Mouse (Mus musculus): ENCODE measurements around the gene Emc1. TPM values are rescaled to one million over a fixed set of nuclear protein-coding genes. Genes with fewer than 3 reads are reported as not detected.

Emc1 gene
- 43.2 and 45.6 TPM in 2 replicates for polyA plus RNA-seq (2015; fragmentation: Nextera tagmentation; extraction: Ambion mirVana)

DNA sequence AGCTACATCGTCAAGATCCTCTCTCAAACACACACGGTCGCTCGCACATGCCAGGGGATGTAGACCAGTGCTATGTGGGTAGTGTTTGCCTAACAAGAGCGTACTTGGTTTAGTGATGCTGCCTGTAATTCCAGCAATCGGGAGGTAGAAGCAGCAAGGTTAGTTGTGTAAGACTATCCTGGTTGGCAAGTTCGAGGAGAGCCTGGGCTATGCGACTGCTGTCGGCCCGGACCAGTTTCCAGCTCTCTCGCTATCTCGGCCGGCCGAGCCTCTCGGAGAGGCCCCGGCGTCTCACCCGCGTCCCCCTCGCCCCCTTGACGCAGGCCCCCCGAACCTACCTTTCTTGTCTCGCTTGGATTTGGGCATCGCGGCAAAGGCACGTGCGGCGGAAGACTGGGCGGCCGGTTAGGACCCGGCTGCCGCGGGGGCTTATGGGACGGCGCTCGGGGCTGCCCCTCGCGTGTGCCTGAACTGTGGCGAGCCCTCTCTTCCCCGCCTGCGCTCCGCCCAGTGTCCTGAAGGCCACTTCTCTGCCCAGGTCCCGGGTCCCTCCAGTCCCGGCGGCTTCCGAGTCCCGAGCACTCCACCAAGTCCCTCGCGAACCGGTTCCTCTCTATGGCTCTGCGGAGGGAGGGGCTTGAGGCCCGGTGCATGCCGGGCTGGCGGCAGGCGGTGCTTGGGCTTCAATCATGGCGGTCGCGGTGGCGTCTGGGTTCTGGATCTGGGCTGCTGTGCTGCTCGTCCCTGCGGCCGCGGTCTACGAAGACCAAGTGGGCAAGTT lies at the start of gene Emc1, which contains the start of the genes Mrto4 and Ubr4:
Emc1 (plus strand) TSS at position 657 of the 781 bp plus-strand sequence.
Mrto4 (minus strand) TSS at position 646 of the 781 bp plus-strand sequence.
Ubr4 (plus strand) TSS at position 679 of the 781 bp plus-strand sequence.
- Histone ChIP-seq H3K36me3 (ENCODE audit: control insufficient read depth, insufficient read depth) (peaks cover 16% of the 10 kb centered on the region), H3K4me1 (replicated peaks; ENCODE audit: control insufficient read depth, insufficient read depth, low read length) (peaks cover 17% of the 10 kb centered on the region), H3K27me3 (replicated peaks; ENCODE audit: control insufficient read depth, insufficient read depth, low read length) (no peaks in the 10 kb centered on the region), H3K4me3 (replicated peaks; ENCODE audit: low read length) (peak within 1 kb of the TSS; percentile 91), H3K9ac (replicated peaks; ENCODE audit: low read depth, low read length) (peak within 1 kb of the TSS; percentile 90), H3K27ac (ENCODE audit: low read length) (peak within 1 kb of the TSS; percentile 96), H3K4me2 (ENCODE audit: low read length) (peak within 1 kb of the TSS; percentile 99), H3K9me3 (ENCODE audit: control insufficient read depth, low read length) (no peaks in the 10 kb centered on the region)
- under 1% methylated on average over 63 of the region's 64 CpGs for WGBS
- ATAC-seq = peak; percentile 97

DNA sequence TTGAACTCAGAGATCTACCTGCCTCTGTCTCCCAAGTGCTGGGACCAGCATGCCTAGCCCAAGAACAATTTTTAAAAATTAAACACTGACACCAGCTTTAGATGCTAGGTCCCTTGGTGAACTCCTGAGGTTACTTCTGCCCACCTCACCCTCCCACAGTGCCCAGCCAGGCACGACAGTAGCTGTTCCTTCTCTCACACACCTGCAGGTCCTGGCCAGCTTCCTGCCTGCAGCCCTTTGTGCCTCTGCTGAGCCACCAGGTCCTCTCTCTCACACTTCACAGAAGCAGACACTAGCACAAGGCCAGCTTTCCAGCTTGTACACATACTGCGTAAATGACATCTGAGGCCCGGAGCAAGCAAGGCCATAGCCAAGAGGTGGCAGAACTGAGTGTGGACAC lies 46.9 kb upstream of the Emc1 start:
- Histone ChIP-seq H3K36me3 (ENCODE audit: control insufficient read depth, insufficient read depth) (peaks cover 5% of the 10 kb centered on the region), H3K4me1 (replicated peaks; ENCODE audit: control insufficient read depth, insufficient read depth, low read length) (peaks cover 13% of the 10 kb centered on the region), H3K4me3 (replicated peaks; ENCODE audit: low read length) (no peak overlapping the region), H3K27ac (ENCODE audit: low read length) (no peak overlapping the region), H3K4me2 (ENCODE audit: low read length) (no peak overlapping the region), H3K9me3 (ENCODE audit: control insufficient read depth, low read length) (no peaks in the 10 kb centered on the region), H3K9ac (replicated peaks; ENCODE audit: low read depth, low read length) (no peak overlapping the region), H3K27me3 (replicated peaks; ENCODE audit: control insufficient read depth, insufficient read depth, low read length) (no peaks in the 10 kb centered on the region)
- ATAC-seq = no peak
- 94% methylated on average over 3 of the region's 3 CpGs for WGBS

DNA sequence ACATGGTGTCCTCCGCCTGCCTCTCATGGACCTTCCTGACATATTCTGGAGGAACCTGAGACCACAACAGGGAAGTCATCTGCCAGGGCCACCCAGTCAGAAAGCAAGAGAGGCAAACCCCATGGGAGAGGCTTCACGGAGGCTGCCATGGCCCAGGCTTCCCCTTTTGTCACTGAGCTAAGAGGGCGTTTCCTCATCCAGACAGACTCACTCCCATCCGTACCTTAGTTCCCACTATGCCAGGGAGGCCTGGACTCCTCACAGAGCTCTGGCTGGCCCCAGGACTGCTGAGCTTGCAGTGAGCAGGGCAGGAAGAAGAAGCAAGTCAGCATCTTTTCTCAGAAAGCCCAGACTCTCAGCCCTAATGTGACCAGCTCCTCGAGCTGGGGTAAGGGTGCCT lies 44.5 kb upstream of the Emc1 start:
- H3K27me3 ChIP-seq (replicated peaks; ENCODE audit: control insufficient read depth, insufficient read depth, low read length) = no peaks in the 10 kb centered on the region
- H3K9ac ChIP-seq (replicated peaks; ENCODE audit: low read depth, low read length) = 0 out of 2 replicates have a peak overlapping the region, but pooled peaks have one; percentile 13
- H3K4me1 ChIP-seq (replicated peaks; ENCODE audit: control insufficient read depth, insufficient read depth, low read length) = peaks cover 25% of the 10 kb centered on the region
- ATAC-seq = no peak
- H3K4me2 ChIP-seq (ENCODE audit: low read length) = no peak overlapping the region
- H3K27ac ChIP-seq (ENCODE audit: low read length) = no peak overlapping the region
- 87% methylated on average over 5 of the region's 5 CpGs for WGBS
- no peaks in the 10 kb centered on the region for H3K9me3 ChIP-seq (ENCODE audit: control insufficient read depth, low read length)
- peaks cover 3% of the 10 kb centered on the region; the same call in 1 of the 2 replicates for H3K36me3 ChIP-seq (ENCODE audit: control insufficient read depth, insufficient read depth)
- no peak overlapping the region for H3K4me3 ChIP-seq (replicated peaks; ENCODE audit: low read length)

DNA sequence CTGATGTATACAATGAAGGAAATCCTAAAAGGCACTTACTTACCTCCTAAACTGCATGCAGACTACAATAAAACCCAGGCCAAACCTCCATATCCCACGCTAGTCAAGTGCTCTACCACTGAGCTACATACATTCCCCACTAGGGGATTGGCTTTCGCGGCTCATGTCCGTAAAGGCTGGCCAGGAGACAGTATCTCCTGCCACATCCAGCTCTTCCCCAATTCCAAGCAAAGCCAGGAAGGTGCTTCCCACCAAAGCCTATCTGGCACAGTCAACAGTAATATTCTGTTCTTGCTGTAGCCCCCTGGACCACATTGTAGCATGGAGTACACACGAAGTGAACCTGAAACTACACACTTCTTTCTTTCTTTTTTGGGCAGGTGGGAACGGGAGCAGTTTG lies 42.7 kb upstream of the Emc1 start:
- peaks cover 25% of the 10 kb centered on the region for H3K4me1 ChIP-seq (replicated peaks; ENCODE audit: control insufficient read depth, insufficient read depth, low read length)
- peak overlapping the region; percentile 98 for H3K4me3 ChIP-seq (replicated peaks; ENCODE audit: low read length)
- H3K9me3 ChIP-seq (ENCODE audit: control insufficient read depth, low read length) = no peaks in the 10 kb centered on the region
- no peak overlapping the region for H3K27ac ChIP-seq (ENCODE audit: low read length)
- H3K36me3 ChIP-seq (ENCODE audit: control insufficient read depth, insufficient read depth) = peaks cover 3% of the 10 kb centered on the region; the same call in 1 of the 2 replicates
- ATAC-seq = no peak
- peak overlapping the region; percentile 94 for H3K4me2 ChIP-seq (ENCODE audit: low read length)
- no peaks in the 10 kb centered on the region for H3K27me3 ChIP-seq (replicated peaks; ENCODE audit: control insufficient read depth, insufficient read depth, low read length)
- no peak overlapping the region; the same call in 1 of the 2 replicates for H3K9ac ChIP-seq (replicated peaks; ENCODE audit: low read depth, low read length)
- 22% methylated on average over 6 of the region's 6 CpGs for WGBS

DNA sequence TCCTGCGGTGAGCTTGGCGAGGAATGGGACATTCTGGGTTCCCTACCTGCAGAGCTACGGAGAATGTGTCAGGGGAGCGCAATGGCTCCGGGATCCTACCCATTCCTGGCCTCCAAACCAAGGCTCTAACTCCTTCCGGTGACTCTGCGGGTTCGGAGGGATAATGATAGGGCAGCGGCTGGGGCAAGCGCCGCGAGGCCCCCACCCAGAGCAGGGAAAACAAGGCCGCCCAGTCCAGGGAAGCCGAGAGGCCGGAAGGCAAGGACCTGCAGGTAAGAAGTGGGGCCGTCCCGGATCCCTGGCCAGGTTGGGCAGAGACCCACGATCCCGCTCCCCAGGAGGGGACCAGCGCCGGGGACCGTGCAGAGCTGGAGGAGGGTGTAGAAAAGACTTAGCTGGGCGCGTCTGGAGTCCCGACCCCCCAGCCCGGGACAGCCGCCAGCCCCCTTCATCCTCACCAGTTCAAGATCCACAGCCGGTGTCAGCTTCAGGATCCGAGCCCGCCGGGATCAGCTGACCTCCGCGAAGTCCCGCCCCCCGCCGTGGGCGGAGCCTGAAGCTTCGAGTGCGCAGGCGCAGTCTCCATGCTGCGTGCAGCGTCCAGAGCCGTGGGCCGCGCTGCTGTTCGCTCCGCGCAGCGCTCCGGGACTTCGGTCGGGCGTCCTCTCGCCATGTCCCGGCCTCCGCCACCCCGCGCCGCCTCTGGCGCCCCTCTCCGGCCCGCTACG lies 42.1 kb upstream of the Emc1 start, which contains the start of the genes Pqlc2 and Akr7a5:
Pqlc2 (minus strand) TSS at position 538 of the 728 bp plus-strand sequence.
Akr7a5 (plus strand) TSS at position 574 of the 728 bp plus-strand sequence.
- peaks cover 25% of the 10 kb centered on the region for H3K4me1 ChIP-seq (replicated peaks; ENCODE audit: control insufficient read depth, insufficient read depth, low read length)
- WGBS = under 1% methylated on average over 62 of the region's 63 CpGs
- H3K4me3 ChIP-seq (replicated peaks; ENCODE audit: low read length) = peak within 1 kb of the TSS; percentile 98
- no peaks in the 10 kb centered on the region for H3K27me3 ChIP-seq (replicated peaks; ENCODE audit: control insufficient read depth, insufficient read depth, low read length)
- peak; percentile 92 for ATAC-seq
- peak within 1 kb of the TSS; percentile 56 for H3K27ac ChIP-seq (ENCODE audit: low read length)
- no peaks in the 10 kb centered on the region for H3K36me3 ChIP-seq (ENCODE audit: control insufficient read depth, insufficient read depth)
- H3K4me2 ChIP-seq (ENCODE audit: low read length) = peak within 1 kb of the TSS; percentile 94
- H3K9me3 ChIP-seq (ENCODE audit: control insufficient read depth, low read length) = no peaks in the 10 kb centered on the region
- H3K9ac ChIP-seq (replicated peaks; ENCODE audit: low read depth, low read length) = peak within 1 kb of the TSS; percentile 94

DNA sequence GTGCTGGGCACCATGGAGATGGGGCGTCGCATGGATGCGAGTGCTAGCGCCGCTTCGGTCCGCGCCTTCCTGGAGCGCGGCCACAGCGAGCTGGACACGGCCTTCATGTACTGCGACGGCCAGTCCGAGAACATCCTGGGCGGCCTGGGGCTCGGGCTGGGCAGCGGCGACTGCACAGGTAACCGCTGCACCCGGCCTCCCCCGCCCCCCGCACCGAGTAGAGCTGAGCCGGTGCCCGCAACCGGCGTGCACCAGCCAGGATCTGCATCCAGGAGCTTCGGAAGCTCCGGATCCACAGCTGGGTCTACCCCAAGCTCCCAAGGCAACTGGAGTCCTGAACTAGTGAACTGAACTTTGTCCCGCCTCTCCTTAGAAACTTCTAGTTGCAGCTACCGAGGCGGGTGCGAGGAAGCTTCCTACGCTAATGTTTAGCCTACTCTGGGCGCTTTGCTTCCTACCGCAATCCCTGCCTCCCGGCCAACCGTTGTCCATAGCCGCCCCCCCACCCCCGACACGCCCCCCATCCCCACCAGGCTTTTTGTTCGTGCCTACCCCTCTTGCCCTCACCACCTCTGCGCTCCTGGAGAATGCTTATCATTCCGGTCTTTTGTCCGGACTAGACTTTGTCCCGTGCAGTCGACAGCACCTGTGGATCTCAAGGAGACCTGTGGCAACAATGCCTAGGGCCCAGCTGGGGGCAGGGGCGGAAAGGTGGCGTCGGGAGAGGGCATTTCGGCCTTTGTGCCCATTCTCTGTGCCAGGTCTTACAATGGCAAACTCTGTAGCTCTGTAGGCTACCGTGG lies 41.3 kb upstream of the Emc1 start:
- Histone ChIP-seq H3K9ac (replicated peaks; ENCODE audit: low read depth, low read length) (peak overlapping the region; percentile 94), H3K4me3 (replicated peaks; ENCODE audit: low read length) (peak overlapping the region; percentile 98), H3K4me2 (ENCODE audit: low read length) (peak overlapping the region; percentile 94), H3K9me3 (ENCODE audit: control insufficient read depth, low read length) (no peaks in the 10 kb centered on the region), H3K27ac (ENCODE audit: low read length) (peak overlapping the region; percentile 56; the same call in 1 of the 2 replicates), H3K36me3 (ENCODE audit: control insufficient read depth, insufficient read depth) (no peaks in the 10 kb centered on the region), H3K27me3 (replicated peaks; ENCODE audit: control insufficient read depth, insufficient read depth, low read length) (no peaks in the 10 kb centered on the region), H3K4me1 (replicated peaks; ENCODE audit: control insufficient read depth, insufficient read depth, low read length) (peaks cover 25% of the 10 kb centered on the region)
- ATAC-seq = peak; percentile 62
- under 1% methylated on average over 53 of the region's 53 CpGs for WGBS

DNA sequence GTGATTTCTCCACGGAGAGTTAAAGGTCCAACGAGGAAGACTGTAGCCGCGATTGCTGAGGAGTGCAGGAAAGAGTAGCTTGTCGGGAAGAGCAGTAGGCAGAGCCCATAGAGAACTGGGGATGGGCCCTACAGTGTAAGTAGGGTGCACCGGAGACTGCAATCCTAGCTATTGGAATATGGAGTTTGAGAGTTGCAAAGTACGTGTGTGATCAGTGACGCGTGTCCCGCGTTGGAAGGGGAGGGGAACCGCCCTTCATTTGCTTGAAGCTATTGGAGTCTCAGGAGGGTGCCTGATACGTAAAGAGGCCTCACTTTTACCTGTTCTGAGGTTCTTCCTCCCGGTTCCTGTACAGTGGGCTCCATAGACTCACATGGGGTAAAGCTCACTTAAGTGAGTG lies 40.7 kb upstream of the Emc1 start:
- no peaks in the 10 kb centered on the region for H3K9me3 ChIP-seq (ENCODE audit: control insufficient read depth, low read length)
- peak overlapping the region; percentile 94 for H3K4me2 ChIP-seq (ENCODE audit: low read length)
- peak overlapping the region; percentile 94 for H3K9ac ChIP-seq (replicated peaks; ENCODE audit: low read depth, low read length)
- H3K27me3 ChIP-seq (replicated peaks; ENCODE audit: control insufficient read depth, insufficient read depth, low read length) = no peaks in the 10 kb centered on the region
- peaks cover 25% of the 10 kb centered on the region for H3K4me1 ChIP-seq (replicated peaks; ENCODE audit: control insufficient read depth, insufficient read depth, low read length)
- H3K4me3 ChIP-seq (replicated peaks; ENCODE audit: low read length) = peak overlapping the region; percentile 98
- H3K36me3 ChIP-seq (ENCODE audit: control insufficient read depth, insufficient read depth) = 0 out of 2 replicates have a peak, but pooled peaks cover 2% of the 10 kb centered on the region
- ATAC-seq = no peak
- 16% methylated on average over 14 of the region's 14 CpGs for WGBS
- no peak overlapping the region for H3K27ac ChIP-seq (ENCODE audit: low read length)

DNA sequence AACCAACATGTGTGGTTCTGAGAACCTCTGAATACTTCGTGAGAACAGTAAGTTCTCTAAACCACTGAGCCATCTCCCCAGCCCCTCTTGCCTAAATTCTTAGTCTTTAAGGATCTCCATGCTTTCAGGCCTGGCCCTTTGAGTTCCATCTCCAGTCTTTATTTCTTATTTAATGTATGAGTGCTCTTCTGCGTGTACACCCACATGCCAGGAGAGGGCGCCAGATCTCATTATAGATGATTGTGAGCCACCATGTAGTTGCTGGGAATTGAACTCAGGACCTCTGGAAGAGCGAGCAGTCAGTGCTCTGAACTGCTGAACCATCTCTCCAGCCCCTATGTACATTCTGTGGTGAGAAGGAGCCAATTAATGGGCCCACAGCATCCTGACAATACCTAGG lies 39.8 kb upstream of the Emc1 start:
- Histone ChIP-seq H3K27me3 (replicated peaks; ENCODE audit: control insufficient read depth, insufficient read depth, low read length) (no peaks in the 10 kb centered on the region), H3K27ac (ENCODE audit: low read length) (no peak overlapping the region), H3K9me3 (ENCODE audit: control insufficient read depth, low read length) (no peaks in the 10 kb centered on the region), H3K4me3 (replicated peaks; ENCODE audit: low read length) (no peak overlapping the region), H3K4me2 (ENCODE audit: low read length) (no peak overlapping the region), H3K4me1 (replicated peaks; ENCODE audit: control insufficient read depth, insufficient read depth, low read length) (peaks cover 25% of the 10 kb centered on the region), H3K9ac (replicated peaks; ENCODE audit: low read depth, low read length) (no peak overlapping the region), H3K36me3 (ENCODE audit: control insufficient read depth, insufficient read depth) (0 out of 2 replicates have a peak, but pooled peaks cover 2% of the 10 kb centered on the region)
- WGBS = 57% methylated on average over 4 of the region's 4 CpGs
- ATAC-seq = no peak
